Comparison of ENCODE assay signal across 9 mouse cellular contexts in the genomic region with DNA sequence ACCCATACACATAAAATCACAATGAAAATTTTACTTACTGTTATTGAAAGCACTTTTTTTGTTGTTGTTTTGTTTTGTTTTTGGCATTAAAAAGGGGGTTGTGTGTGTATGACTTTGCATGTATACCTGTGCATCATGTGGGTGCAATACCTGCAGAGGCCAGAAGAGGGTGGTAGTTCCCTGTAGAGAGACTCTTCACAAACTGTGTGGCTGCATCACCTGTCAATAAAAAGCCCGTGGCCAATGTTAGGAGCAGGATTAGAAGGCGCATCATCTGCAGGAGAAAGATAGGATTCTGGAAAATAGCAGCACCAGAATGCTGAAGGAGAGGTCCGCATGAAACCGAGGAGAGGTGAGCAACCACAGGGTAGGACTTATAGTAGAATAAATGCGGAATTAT. TPM values are rescaled to one million over a fixed set of nuclear protein-coding genes. Genes with fewer than 3 reads are reported as not detected.
DNase-seq lines count a peak whose midpoint lies in the region; ATAC-seq and TF ChIP-seq lines count a peak whose summit lies in the region.
"Had no signal": no experiment of that assay in that cellular context is flagged by ENCODE, and none has a peak within 500 bp of the region (broad histone marks: within the 10 kb centered on the region; RNA-seq: fewer than 3 reads in every experiment).

No protein-coding gene starts in this region.

- H3K4me3 ChIP-seq in forebrain, postnatal 0 days (ENCODE audit: low read depth, low read length) = no peak overlapping the region
- no peak overlapping the region for H3K4me3 ChIP-seq in forebrain, embryonic 10.5 days
- H3K4me3 ChIP-seq in midbrain, postnatal 0 days (ENCODE audit: low read depth, low read length) = no peak overlapping the region
- no peak overlapping the region for H3K4me3 ChIP-seq in midbrain, embryonic 16.5 days (ENCODE audit: low read depth, low read length)
- H3K4me3 ChIP-seq in liver, embryonic 13.5 days (replicated peaks) = no peak overlapping the region
- H3K4me3 ChIP-seq in forebrain, embryonic 16.5 days (replicated peaks; ENCODE audit: low read length) = no peak overlapping the region

- H3K27me3 ChIP-seq in forebrain, postnatal 0 days (ENCODE audit: insufficient read depth, low read length) = no peaks in the 10 kb centered on the region
- no peaks in the 10 kb centered on the region for H3K27me3 ChIP-seq in forebrain, embryonic 10.5 days (ENCODE audit: poor library complexity, severe bottlenecking)
- H3K27me3 ChIP-seq in midbrain, postnatal 0 days (ENCODE audit: insufficient read depth, low read length) = no peaks in the 10 kb centered on the region
- no peaks in the 10 kb centered on the region for H3K27me3 ChIP-seq in midbrain, embryonic 16.5 days (ENCODE audit: control insufficient read depth, insufficient read depth, low read depth, low read length)
- H3K27me3 ChIP-seq in liver, embryonic 13.5 days = no peaks in the 10 kb centered on the region
- H3K27me3 ChIP-seq in forebrain, embryonic 16.5 days (replicated peaks; ENCODE audit: control insufficient read depth, insufficient read depth, low read length) = no peaks in the 10 kb centered on the region

- H3K9ac ChIP-seq in forebrain, postnatal 0 days = no peak overlapping the region
- no peak overlapping the region for H3K9ac ChIP-seq in midbrain, postnatal 0 days (replicated peaks; ENCODE audit: low read length, poor library complexity, severe bottlenecking)
- no peak overlapping the region for H3K9ac ChIP-seq in midbrain, embryonic 16.5 days (ENCODE audit: low read depth, low read length)
- H3K9ac ChIP-seq in liver, embryonic 13.5 days = no peak overlapping the region
- no peak overlapping the region for H3K9ac ChIP-seq in forebrain, embryonic 16.5 days (replicated peaks; ENCODE audit: low read depth, low read length)

- no peaks in the 10 kb centered on the region for H3K4me1 ChIP-seq in forebrain, postnatal 0 days (ENCODE audit: insufficient read depth)
- peaks cover 3% of the 10 kb centered on the region; the same call in 1 of the 2 replicates for H3K4me1 ChIP-seq in forebrain, embryonic 10.5 days
- H3K4me1 ChIP-seq in midbrain, postnatal 0 days (ENCODE audit: insufficient read depth, low read length) = no peaks in the 10 kb centered on the region
- H3K4me1 ChIP-seq in midbrain, embryonic 16.5 days (ENCODE audit: control insufficient read depth, insufficient read depth, low read length) = no peaks in the 10 kb centered on the region
- H3K4me1 ChIP-seq in liver, embryonic 13.5 days (replicated peaks) = no peaks in the 10 kb centered on the region
- H3K4me1 ChIP-seq in forebrain, embryonic 16.5 days (replicated peaks; ENCODE audit: control insufficient read depth, insufficient read depth, low read length) = peaks cover 3% of the 10 kb centered on the region; the same call in 1 of the 2 replicates

- no peak for DNase-seq in forebrain, postnatal 0 days
- DNase-seq in forebrain, embryonic 10.5 days (ENCODE audit: extremely low spot score, low spot score) = no peak
- no peak for DNase-seq in midbrain, postnatal 0 days (ENCODE audit: low spot score)
- peak; percentile 45 for DNase-seq in liver, embryonic 13.5 days
- DNase-seq in testis, postnatal 14 days (ENCODE audit: low spot score) = peak; percentile 76
- no peak for DNase-seq in left cerebral cortex, adult 9 months (ENCODE audit: low spot score in 2 of 2)

- no peaks in the 10 kb centered on the region for H3K9me3 ChIP-seq in forebrain, postnatal 0 days (ENCODE audit: low read length)
- H3K9me3 ChIP-seq in forebrain, embryonic 10.5 days = peaks cover 19% of the 10 kb centered on the region; the same call in 1 of the 2 replicates
- no peaks in the 10 kb centered on the region for H3K9me3 ChIP-seq in midbrain, postnatal 0 days (ENCODE audit: low read length)
- H3K9me3 ChIP-seq in midbrain, embryonic 16.5 days (replicated peaks; ENCODE audit: control insufficient read depth, low read length, poor library complexity, severe bottlenecking) = no peaks in the 10 kb centered on the region
- H3K9me3 ChIP-seq in liver, embryonic 13.5 days (replicated peaks) = 0 out of 2 replicates have a peak, but pooled peaks cover 6% of the 10 kb centered on the region
- peaks cover 3% of the 10 kb centered on the region for H3K9me3 ChIP-seq in forebrain, embryonic 16.5 days (ENCODE audit: control insufficient read depth, low read length)

- no peaks in the 10 kb centered on the region; the same call in 1 of the 2 replicates for H3K36me3 ChIP-seq in forebrain, postnatal 0 days (ENCODE audit: insufficient read depth)
- peaks cover 33% of the 10 kb centered on the region for H3K36me3 ChIP-seq in forebrain, embryonic 10.5 days (replicated peaks)
- H3K36me3 ChIP-seq in midbrain, postnatal 0 days (ENCODE audit: insufficient read depth, low read length) = no peaks in the 10 kb centered on the region
- no peaks in the 10 kb centered on the region for H3K36me3 ChIP-seq in midbrain, embryonic 16.5 days (ENCODE audit: control insufficient read depth, insufficient read depth, low read length)
- no peaks in the 10 kb centered on the region for H3K36me3 ChIP-seq in liver, embryonic 13.5 days
- no peaks in the 10 kb centered on the region for H3K36me3 ChIP-seq in forebrain, embryonic 16.5 days (ENCODE audit: control insufficient read depth, insufficient read depth)

- ATAC-seq in forebrain, postnatal 0 days = no peak
- ATAC-seq in midbrain, postnatal 0 days (ENCODE audit: low FRiP score) = no peak
- no peak for ATAC-seq in midbrain, embryonic 16.5 days
- no peak for ATAC-seq in liver, embryonic 13.5 days (ENCODE audit: low read depth)
- no peak for ATAC-seq in forebrain, embryonic 16.5 days

- 96% methylated on average over 5 of the region's 5 CpGs for WGBS in forebrain, postnatal 0 days
- 89% methylated on average over 5 of the region's 5 CpGs for WGBS in forebrain, embryonic 10.5 days
- WGBS in midbrain, postnatal 0 days = 86% methylated on average over 5 of the region's 5 CpGs
- 93% methylated on average over 5 of the region's 5 CpGs for WGBS in midbrain, embryonic 16.5 days
- 87% methylated on average over 5 of the region's 5 CpGs for WGBS in liver, embryonic 13.5 days (ENCODE audit: insufficient replicate concordance)
- 91% methylated on average over 5 of the region's 5 CpGs for WGBS in forebrain, embryonic 16.5 days

- peak; percentile 58 for TF ChIP-seq CTCF in forebrain, postnatal 0 days (IDR thresholded peaks at IDR 0.05; ENCODE audit: low read depth)
- peak; percentile 57 for TF ChIP-seq CTCF in midbrain, postnatal 0 days (IDR thresholded peaks at IDR 0.05)

- no peak overlapping the region for H3K4me2 ChIP-seq in forebrain, postnatal 0 days (ENCODE audit: low read depth)
- no peak overlapping the region for H3K4me2 ChIP-seq in midbrain, postnatal 0 days (ENCODE audit: low read depth, low read length, poor library complexity, severe bottlenecking)
- no peak overlapping the region for H3K4me2 ChIP-seq in midbrain, embryonic 16.5 days (ENCODE audit: low read length)
- H3K4me2 ChIP-seq in liver, embryonic 13.5 days = no peak overlapping the region
- no peak overlapping the region for H3K4me2 ChIP-seq in forebrain, embryonic 16.5 days (ENCODE audit: low read length)

- H3K27ac ChIP-seq in forebrain, postnatal 0 days (ENCODE audit: low read depth, low read length) = no peak overlapping the region
- H3K27ac ChIP-seq in forebrain, embryonic 10.5 days = no peak overlapping the region
- H3K27ac ChIP-seq in midbrain, postnatal 0 days (ENCODE audit: low read depth, low read length) = no peak overlapping the region
- no peak overlapping the region for H3K27ac ChIP-seq in midbrain, embryonic 16.5 days (ENCODE audit: low read length)
- H3K27ac ChIP-seq in liver, embryonic 13.5 days = no peak overlapping the region
- H3K27ac ChIP-seq in forebrain, embryonic 16.5 days (ENCODE audit: low read length) = no peak overlapping the region

RNA-seq across cellular contexts. Expression of a gene that starts 44.9 kb away (rescaled TPM):
- not detected in 2 replicates for total RNA-seq in forebrain, postnatal 0 days (2014; rRNA removed)
- polyA plus RNA-seq in forebrain, postnatal 0 days (2015; fragmentation: Nextera tagmentation; extraction: Ambion mirVana) = 2.0 and 5.7 TPM in 2 replicates
- polyA plus RNA-seq in forebrain, embryonic 10.5 days (2016; fragmentation: Nextera tagmentation; extraction: Ambion mirVana) = 1.2 and 2.5 TPM in 2 replicates
- total RNA-seq in midbrain, postnatal 0 days (2014; rRNA removed) = not detected in 2 replicates
- 2.1 and 3.1 TPM in 2 replicates for polyA plus RNA-seq in midbrain, postnatal 0 days (2015; fragmentation: Nextera tagmentation; extraction: Ambion mirVana)
- polyA plus RNA-seq in midbrain, embryonic 16.5 days (2015; fragmentation: Nextera tagmentation; extraction: Ambion mirVana) = 5.7 and 6.7 TPM in 2 replicates
- polyA plus RNA-seq in liver, embryonic 13.5 days (2015; fragmentation: Nextera tagmentation; extraction: Ambion mirVana) = 0.32 and 0.86 TPM in 2 replicates
- polyA plus RNA-seq in forebrain, embryonic 16.5 days (2015; fragmentation: Nextera tagmentation; extraction: Ambion mirVana) = 4.4 and 5.8 TPM in 2 replicates
- polyA plus RNA-seq: heart, embryonic 14.5 days had no signal

Comparison
In these comparisons a context has a peak if more than half of its experiments do, and no peak if none do; other contexts are left out.
1. DNase-seq: peak in liver, embryonic 13.5 days (single experiment) and testis, postnatal 14 days (single experiment); none in forebrain, postnatal 0 days (single experiment), forebrain, embryonic 10.5 days (single experiment), midbrain, postnatal 0 days (single experiment) and left cerebral cortex, adult 9 months (0 of 2).